Mouse (Mus musculus) left cerebral cortex, adult 18-20 months (tissue): ENCODE results near the gene Rmdn2. TPM values are rescaled to one million over a fixed set of nuclear protein-coding genes. Genes with fewer than 3 reads are reported as not detected.

Experiments
- DNase-seq, 2 experiments: peaks; one replicate each; pipeline ENCODE4 v3.0.0; 2021 to 2022; ENCODE audit warnings: low spot score in 2 of 2, mixed read lengths in 1 of 2
- total RNA-seq, 2 experiments: library from RNA; stranded (reverse); gene quantifications; 2 replicates each; pipeline ENCODE4 v1.2.3; 2021

Gene Rmdn2
- total RNA-seq, 2 experiments from 2014 or later, result 12.7 to 15.3 TPM

DNA sequence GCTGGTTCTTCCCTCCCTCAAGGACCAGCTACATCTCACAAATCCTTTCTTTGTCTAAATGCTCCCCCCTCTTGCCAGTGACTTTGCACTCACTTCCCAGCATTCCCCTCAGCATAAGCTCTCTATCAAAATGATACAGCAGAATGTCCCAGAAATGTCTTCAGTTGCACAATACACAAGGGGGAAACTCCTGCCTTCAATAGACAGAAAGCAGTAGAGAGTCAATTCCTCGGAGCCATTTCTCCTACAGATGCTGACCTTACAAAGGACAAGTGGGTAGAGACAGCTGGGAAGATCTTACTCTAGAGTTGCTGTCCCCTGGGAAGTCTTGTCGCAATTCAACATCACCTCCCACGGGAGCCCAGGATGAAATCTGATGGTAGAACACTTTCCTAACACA lies 125.9 kb downstream of the Rmdn2 start:
- no peak for DNase-seq

GRCm38 (mm10) chr17:79738847-79739498 lies 127.3 kb downstream of the Rmdn2 start:
- DNase-seq, result no peak

- DNase-seq, result no peak
Observed at GRCm38 (mm10) chr17:79742635-79743034, 131.0 kb downstream of the Rmdn2 start.

Other genes with a start within 250 kb of the Rmdn2 start
- 1 to 10 TPM; 3.8 to 4.1 TPM for gene Cyp1b1, start 103.2 kb downstream of the Rmdn2 start, total RNA-seq